Mouse (Mus musculus) heart, embryonic 15.5 days (tissue): Measurements from ENCODE around the gene Pex16. TPM values are rescaled to one million over a fixed set of nuclear protein-coding genes. Genes with fewer than 3 reads are reported as not detected.
A peak's percentile ranks its signal among the peaks of the same experiment; 100 is the strongest.

ENCODE experiments used
- ATAC-seq: fragments of 200-750 bp; cut with Nextera tagmentation; replicated peaks from 2 replicates; pipeline ENCODE4 v1.8.0; 2017; ENCODE audit warnings: low read depth, moderate TSS enrichment; ENCODE audit not compliant: insufficient number of reproducible peaks, insufficient read depth, low FRiP score
- H3K27ac ChIP-seq: fragments of 300-500 bp; sonication (generic); 2 replicates; pipeline ENCODE4 v1.5.1; 2015; ENCODE audit warnings: mild to moderate bottlenecking, inconsistent platforms
- H3K27me3 ChIP-seq: fragments of 300-500 bp; sonication (generic); 2 replicates; pipeline ENCODE4 v1.6.1; 2015; ENCODE audit warnings: inconsistent platforms
- H3K36me3 ChIP-seq: fragments of 300-500 bp; sonication (generic); 2 replicates; pipeline ENCODE4 v1.6.1; 2015; ENCODE audit warnings: mild to moderate bottlenecking, inconsistent platforms
- H3K4me1 ChIP-seq: fragments of 300-500 bp; sonication (generic); replicated peaks from 2 replicates; pipeline ENCODE4 v1.6.1; 2015; ENCODE audit warnings: inconsistent platforms
- H3K4me2 ChIP-seq: fragments of 300-500 bp; sonication (generic); 2 replicates; pipeline ENCODE4 v1.6.1; 2015; ENCODE audit warnings: inconsistent platforms, mild to moderate bottlenecking, moderate library complexity
- H3K4me3 ChIP-seq: fragments of 300-500 bp; sonication (generic); 2 replicates; pipeline ENCODE4 v1.5.1; 2015; ENCODE audit warnings: mild to moderate bottlenecking, inconsistent platforms
- H3K9ac ChIP-seq: fragments of 300-500 bp; sonication (generic); 2 replicates; pipeline ENCODE4 v1.6.1; 2015; ENCODE audit warnings: mild to moderate bottlenecking, inconsistent platforms
- H3K9me3 ChIP-seq: fragments of 300-500 bp; sonication (generic); replicated peaks from 2 replicates; pipeline ENCODE4 v1.6.1; 2016; ENCODE audit warnings: inconsistent platforms
- WGBS: fragments of 180-500 bp; shearing (Covaris S2); methylation state at CpG from one replicate; pipeline ENCODE4 v1.1.7; 2015; ENCODE audit warnings: mixed read lengths; 5-methylcytosine and 5-hydroxymethylcytosine counted together
- polyA plus RNA-seq: library from polyadenylated mRNA; unstranded; fragments of >200 nt; fragmentation: Nextera tagmentation; extraction: Ambion mirVana; gene quantifications from 2 replicates; pipeline ENCODE4 v1.2.1, GENCODE M21; 2015

Pex16 gene
- polyA plus RNA-seq = 14.8 and 19.0 TPM in 2 replicates

GRCm38 (mm10) chr2:92374514-92374913, at the start of gene Pex16, which contains the start of gene Large2:
Gene Pex16 (plus strand): TSS chr2:92374676.
Gene Large2 (minus strand): TSS chr2:92374869.
- Histone ChIP-seq H3K4me1 (peaks cover 36% of the 10 kb centered on the region), H3K4me2 (peak within 1 kb of the TSS; percentile 85), H3K4me3 (peak within 1 kb of the TSS; percentile 75), H3K27ac (peak within 1 kb of the TSS; percentile 84), H3K9me3 (no peaks in the 10 kb centered on the region), H3K27me3 (peaks cover 40% of the 10 kb centered on the region), H3K9ac (peak within 1 kb of the TSS; percentile 73), H3K36me3 (peaks cover 13% of the 10 kb centered on the region)
- no peak for ATAC-seq
- 2% methylated on average over 16 of the region's 16 CpGs for WGBS

- Histone ChIP-seq H3K9ac (no peak overlapping the region), H3K27me3 (no peaks in the 10 kb centered on the region), H3K4me1 (0 out of 2 replicates have a peak, but pooled peaks cover 2% of the 10 kb centered on the region), H3K9me3 (no peaks in the 10 kb centered on the region), H3K36me3 (peaks cover 23% of the 10 kb centered on the region), H3K4me3 (no peak overlapping the region), H3K27ac (no peak overlapping the region), H3K4me2 (no peak overlapping the region)
- no peak for ATAC-seq
- WGBS = 89% methylated on average over 7 of the region's 7 CpGs
Measured at GRCm38 (mm10) chr2:92325676-92326075, 48.8 kb upstream of the Pex16 start.

GRCm38 (mm10) chr2:92326221-92326620, 48.3 kb upstream of the Pex16 start:
- H3K9me3 ChIP-seq = no peaks in the 10 kb centered on the region
- H3K36me3 ChIP-seq = peaks cover 23% of the 10 kb centered on the region
- 0 out of 2 replicates have a peak, but pooled peaks cover 2% of the 10 kb centered on the region for H3K4me1 ChIP-seq
- ATAC-seq = no peak
- 82% methylated on average over 1 of the region's 1 CpGs for WGBS
- no peak overlapping the region for H3K27ac ChIP-seq
- H3K4me3 ChIP-seq = no peak overlapping the region
- H3K27me3 ChIP-seq = no peaks in the 10 kb centered on the region
- H3K4me2 ChIP-seq = no peak overlapping the region
- H3K9ac ChIP-seq = no peak overlapping the region

GRCm38 (mm10) chr2:92327601-92328000, 46.9 kb upstream of the Pex16 start:
- Histone ChIP-seq H3K9me3 (no peaks in the 10 kb centered on the region), H3K4me1 (0 out of 2 replicates have a peak, but pooled peaks cover 2% of the 10 kb centered on the region), H3K4me3 (no peak overlapping the region), H3K36me3 (peaks cover 24% of the 10 kb centered on the region), H3K27ac (no peak overlapping the region), H3K9ac (no peak overlapping the region), H3K27me3 (no peaks in the 10 kb centered on the region), H3K4me2 (no peak overlapping the region)
- no peak for ATAC-seq
- 92% methylated on average over 4 of the region's 4 CpGs for WGBS

GRCm38 (mm10) chr2:92328206-92328605, 46.3 kb upstream of the Pex16 start:
- ATAC-seq = no peak
- Histone ChIP-seq H3K9me3 (no peaks in the 10 kb centered on the region), H3K4me3 (no peak overlapping the region), H3K36me3 (peaks cover 27% of the 10 kb centered on the region), H3K9ac (no peak overlapping the region), H3K4me2 (no peak overlapping the region), H3K27me3 (no peaks in the 10 kb centered on the region), H3K27ac (no peak overlapping the region), H3K4me1 (0 out of 2 replicates have a peak, but pooled peaks cover 2% of the 10 kb centered on the region)
- WGBS = 92% methylated on average over 8 of the region's 8 CpGs

- Histone ChIP-seq H3K9ac (no peak overlapping the region), H3K9me3 (no peaks in the 10 kb centered on the region), H3K27ac (no peak overlapping the region), H3K36me3 (peaks cover 43% of the 10 kb centered on the region), H3K4me2 (no peak overlapping the region), H3K4me3 (no peak overlapping the region), H3K27me3 (no peaks in the 10 kb centered on the region), H3K4me1 (0 out of 2 replicates have a peak, but pooled peaks cover 2% of the 10 kb centered on the region)
- no peak for ATAC-seq
- WGBS = 55% methylated on average over 2 of the region's 2 CpGs
Measured at GRCm38 (mm10) chr2:92330840-92331239, 43.6 kb upstream of the Pex16 start.

- Histone ChIP-seq H3K4me3 (no peak overlapping the region), H3K27ac (no peak overlapping the region), H3K4me1 (0 out of 2 replicates have a peak, but pooled peaks cover 2% of the 10 kb centered on the region), H3K9ac (no peak overlapping the region), H3K9me3 (no peaks in the 10 kb centered on the region), H3K27me3 (no peaks in the 10 kb centered on the region), H3K4me2 (no peak overlapping the region), H3K36me3 (peaks cover 45% of the 10 kb centered on the region)
- 81% methylated on average over 2 of the region's 2 CpGs for WGBS
- no peak for ATAC-seq
Measured at GRCm38 (mm10) chr2:92331410-92331809, 43.1 kb upstream of the Pex16 start.

- ATAC-seq = no peak
- no peak overlapping the region for H3K4me2 ChIP-seq
- H3K27me3 ChIP-seq = no peaks in the 10 kb centered on the region
- no peaks in the 10 kb centered on the region for H3K9me3 ChIP-seq
- no peak overlapping the region for H3K9ac ChIP-seq
- H3K4me1 ChIP-seq = 0 out of 2 replicates have a peak, but pooled peaks cover 2% of the 10 kb centered on the region
- peaks cover 45% of the 10 kb centered on the region for H3K36me3 ChIP-seq
- no peak overlapping the region for H3K27ac ChIP-seq
- WGBS = 86% methylated on average over 2 of the region's 2 CpGs
- H3K4me3 ChIP-seq = no peak overlapping the region
Measured at GRCm38 (mm10) chr2:92331871-92332270, 42.6 kb upstream of the Pex16 start.

GRCm38 (mm10) chr2:92342418-92342817, 32.1 kb upstream of the Pex16 start:
- Histone ChIP-seq H3K4me3 (no peak overlapping the region), H3K9me3 (no peaks in the 10 kb centered on the region), H3K27me3 (no peaks in the 10 kb centered on the region), H3K9ac (no peak overlapping the region), H3K4me2 (no peak overlapping the region), H3K4me1 (no peaks in the 10 kb centered on the region), H3K36me3 (peaks cover 29% of the 10 kb centered on the region), H3K27ac (no peak overlapping the region)
- no peak for ATAC-seq

GRCm38 (mm10) chr2:92347191-92347590, 27.3 kb upstream of the Pex16 start:
- H3K27me3 ChIP-seq = no peaks in the 10 kb centered on the region
- no peak overlapping the region for H3K4me3 ChIP-seq
- no peak for ATAC-seq
- H3K27ac ChIP-seq = no peak overlapping the region
- H3K9ac ChIP-seq = no peak overlapping the region
- peaks cover 38% of the 10 kb centered on the region for H3K36me3 ChIP-seq
- no peak overlapping the region for H3K4me2 ChIP-seq
- WGBS = 85% methylated on average over 2 of the region's 2 CpGs
- no peaks in the 10 kb centered on the region for H3K9me3 ChIP-seq
- H3K4me1 ChIP-seq = peaks cover 6% of the 10 kb centered on the region; the same call in 1 of the 2 replicates

GRCm38 (mm10) chr2:92349589-92350425, 24.7 kb upstream of the Pex16 start:
- no peak for ATAC-seq
- WGBS = 65% methylated on average over 6 of the region's 6 CpGs
- no peak overlapping the region for H3K27ac ChIP-seq
- no peaks in the 10 kb centered on the region for H3K27me3 ChIP-seq
- H3K36me3 ChIP-seq = peaks cover 37% of the 10 kb centered on the region
- no peak overlapping the region for H3K4me3 ChIP-seq
- H3K4me2 ChIP-seq = no peak overlapping the region
- no peaks in the 10 kb centered on the region for H3K9me3 ChIP-seq
- no peak overlapping the region for H3K9ac ChIP-seq
- H3K4me1 ChIP-seq = peaks cover 6% of the 10 kb centered on the region; the same call in 1 of the 2 replicates
